39 mouse cellular contexts compared by ENCODE assay signal in the genomic region with DNA sequence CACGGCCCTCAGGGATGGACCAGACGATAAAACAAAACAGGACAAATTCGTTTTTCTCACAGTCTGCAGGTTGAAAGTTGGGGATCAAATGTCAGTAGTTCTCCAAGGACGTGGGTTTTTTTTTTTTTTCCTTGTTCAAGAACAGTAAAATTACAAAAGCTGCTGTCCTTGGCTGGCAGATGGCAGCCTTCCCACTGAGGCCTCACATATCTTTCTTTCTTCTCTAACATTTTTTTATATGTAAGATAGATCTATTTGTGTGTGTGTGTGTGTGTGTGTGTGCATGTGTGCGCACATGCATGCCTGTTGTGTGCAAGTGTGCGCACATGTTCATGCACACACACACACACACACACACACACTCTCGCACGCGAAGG. TPM values are rescaled to one million over a fixed set of nuclear protein-coding genes. Genes with fewer than 3 reads are reported as not detected.
DNase-seq lines count a peak whose midpoint lies in the region; ATAC-seq and TF ChIP-seq lines count a peak whose summit lies in the region.
"Had no signal": no experiment of that assay in that cellular context is flagged by ENCODE, and none has a peak within 500 bp of the region (broad histone marks: within the 10 kb centered on the region; RNA-seq: fewer than 3 reads in every experiment).

No protein-coding gene starts in this region.

- peaks cover 4% of the 10 kb centered on the region for H3K4me1 ChIP-seq in cortical plate, adult 2 months (ENCODE audit: control insufficient read depth, insufficient read depth, low read length)
- no peaks in the 10 kb centered on the region for H3K4me1 ChIP-seq in midbrain, embryonic 14.5 days (ENCODE audit: control insufficient read depth, insufficient read depth, low read length)
- H3K4me1 ChIP-seq: embryonic facial prominence, embryonic 12.5 days; forebrain, embryonic 12.5 days; heart, embryonic 15.5 days; intestine, embryonic 15.5 days; liver, embryonic 13.5 days; midbrain, embryonic 12.5 days; neural tube, embryonic 15.5 days had no signal

- H3K27me3 ChIP-seq in midbrain, embryonic 14.5 days (ENCODE audit: control insufficient read depth, insufficient read depth, low read length) = no peaks in the 10 kb centered on the region
- H3K27me3 ChIP-seq: embryonic facial prominence, embryonic 12.5 days; forebrain, embryonic 12.5 days; heart, embryonic 15.5 days; intestine, embryonic 15.5 days; limb, embryonic 13.5 days; liver, embryonic 13.5 days; megakaryocyte, embryonic 14.5 days; midbrain, embryonic 12.5 days; neural tube, embryonic 15.5 days; Patski had no signal

- H3K4me2 ChIP-seq in midbrain, embryonic 14.5 days (ENCODE audit: low read length) = no peak overlapping the region
- H3K4me2 ChIP-seq: embryonic facial prominence, embryonic 12.5 days; forebrain, embryonic 12.5 days; heart, embryonic 15.5 days; intestine, embryonic 15.5 days; limb, embryonic 13.5 days; liver, embryonic 13.5 days; midbrain, embryonic 12.5 days; neural tube, embryonic 15.5 days had no signal

- ATAC-seq in midbrain, embryonic 14.5 days (ENCODE audit: low FRiP score, low TSS enrichment) = no peak
- ATAC-seq: forebrain, postnatal 0 days; hindbrain, embryonic 16.5 days; intestine, embryonic 15.5 days; lung, postnatal 0 days; Patski had no signal

- H3K9ac ChIP-seq in midbrain, embryonic 14.5 days (replicated peaks; ENCODE audit: low read length) = no peak overlapping the region
- H3K9ac ChIP-seq: embryonic facial prominence, embryonic 12.5 days; forebrain, embryonic 12.5 days; forebrain, postnatal 0 days; heart, embryonic 15.5 days; intestine, embryonic 15.5 days; limb, embryonic 13.5 days; liver, embryonic 13.5 days; midbrain, embryonic 12.5 days; neural tube, embryonic 15.5 days had no signal

- DNase-seq in adrenal gland, adult (ENCODE audit: inconsistent age in 2 of 2, low spot score in 1 of 2) = peak; percentile 77 to 79
- DNase-seq in adrenal gland, adult 18-20 months (ENCODE audit: low spot score in 2 of 2) = no peak
- DNase-seq in left cerebral cortex, adult 2 months (ENCODE audit: extremely low spot score in 1 of 2, low spot score in 2 of 2) = no peak
- no peak for DNase-seq in left cerebral cortex, adult 11 months (ENCODE audit: low spot score)
- peak; percentile 51 for DNase-seq in adrenal gland, adult 8-10 months
- no peak for DNase-seq in midbrain, embryonic 14.5 days
- DNase-seq in embryo, embryonic 9.5 days (ENCODE audit: extremely low spot score) = no peak
- DNase-seq: cerebellum, adult 2 months; cerebellum, postnatal 14 days; forebrain, postnatal 0 days; gastrocnemius, postnatal 10 days; kidney, adult 8-10 months; kidney, postnatal 4 days; liver, embryonic 13.5 days; lung, adult 18-20 months; lung, postnatal 4 days; right cerebral cortex, postnatal 4 days had no signal

- TF ChIP-seq CTCF in left cerebral cortex, adult 2 months (IDR thresholded peaks at IDR 0.05) = no peak
- TF ChIP-seq CTCF in cortical plate, adult 2 months (IDR thresholded peaks at IDR 0.05; ENCODE audit: extremely low read depth, insufficient read depth, low read length) = no peak

- no peak for TF ChIP-seq POLR2A in cortical plate, adult 2 months (IDR thresholded peaks at IDR 0.05; ENCODE audit: extremely low read depth, insufficient read depth, low read length)

- intact Hi-C loops in left cerebral cortex, adult 2 months (cut with DNase I) = no loop called here

- peak overlapping the region; percentile 16 for H3K27ac ChIP-seq in left cerebral cortex, adult 2 months
- H3K27ac ChIP-seq in cortical plate, adult 2 months (ENCODE audit: insufficient read depth, low read length) = 0 out of 2 replicates have a peak overlapping the region, but pooled peaks have one; percentile 15
- H3K27ac ChIP-seq in midbrain, embryonic 14.5 days (replicated peaks; ENCODE audit: low read depth, low read length) = no peak overlapping the region
- H3K27ac ChIP-seq: embryonic facial prominence, embryonic 12.5 days; forebrain, embryonic 12.5 days; heart, embryonic 10.5 days; heart, embryonic 15.5 days; intestine, embryonic 15.5 days; kidney, postnatal 0 days; limb, embryonic 13.5 days; liver, embryonic 13.5 days; midbrain, embryonic 12.5 days; neural tube, embryonic 15.5 days; stomach, postnatal 0 days had no signal

- no peaks in the 10 kb centered on the region for H3K36me3 ChIP-seq in midbrain, embryonic 14.5 days (ENCODE audit: control insufficient read depth, insufficient read depth, low read length)
- H3K36me3 ChIP-seq: embryonic facial prominence, embryonic 12.5 days; forebrain, embryonic 12.5 days; G1E; heart, embryonic 10.5 days; heart, embryonic 15.5 days; intestine, embryonic 15.5 days; limb, embryonic 13.5 days; liver, embryonic 13.5 days; midbrain, embryonic 12.5 days; neural tube, embryonic 15.5 days had no signal

- 82% methylated on average over 9 of the region's 9 CpGs for WGBS in midbrain, embryonic 14.5 days

- no peaks in the 10 kb centered on the region for H3K9me3 ChIP-seq in midbrain, embryonic 14.5 days (ENCODE audit: control insufficient read depth, low read length)
- H3K9me3 ChIP-seq: embryonic facial prominence, embryonic 12.5 days; forebrain, embryonic 12.5 days; G1E; heart, embryonic 10.5 days; heart, embryonic 15.5 days; intestine, embryonic 15.5 days; limb, embryonic 13.5 days; liver, embryonic 13.5 days; midbrain, embryonic 12.5 days; neural tube, embryonic 15.5 days had no signal

- H3K4me3 ChIP-seq in left cerebral cortex, adult 2 months = no peak overlapping the region
- H3K4me3 ChIP-seq in cortical plate, adult 2 months (ENCODE audit: insufficient read depth, low read length) = no peak overlapping the region
- H3K4me3 ChIP-seq in midbrain, embryonic 14.5 days (replicated peaks; ENCODE audit: low read depth, low read length) = no peak overlapping the region
- H3K4me3 ChIP-seq: embryonic facial prominence, embryonic 12.5 days; forebrain, embryonic 12.5 days; heart, embryonic 10.5 days; heart, embryonic 15.5 days; intestine, embryonic 15.5 days; limb, embryonic 13.5 days; liver, embryonic 13.5 days; megakaryocyte, embryonic 14.5 days; midbrain, embryonic 12.5 days; neural tube, embryonic 15.5 days had no signal

RNA-seq across cellular contexts. Expression of gene Cacng6, which starts 33.8 kb away (rescaled TPM):
- not detected for total RNA-seq in adrenal gland, adult 18-20 months (2021)
- 1 to 10 TPM; 1.2 TPM for total RNA-seq in left cerebral cortex, adult 2 months (2021)
- total RNA-seq in adrenal gland, adult 8-10 months (2022) = under 1 TPM in 2 of 4 experiments, not detected in 2; 0.34 to 0.78 TPM
- polyA plus RNA-seq in cortical plate, adult 2 months (2012; rRNA removed) = 0.81 and 1.4 TPM in 2 replicates
- 0.18 TPM in 1 of 2 replicates, not detected in the other for polyA plus RNA-seq in midbrain, embryonic 14.5 days (2014; fragmentation: Nextera tagmentation; extraction: Ambion mirVana)
- total RNA-seq: granulocyte monocyte progenitor cell, adult 5-6 weeks; monocyte, adult 5-6 weeks had no signal
- polyA plus RNA-seq: G1E; hindbrain, embryonic 16.5 days; kidney, postnatal 0 days; lung, postnatal 0 days; Patski had no signal

RNA-seq across cellular contexts. Expression of gene Tarm1, which starts 44.6 kb away (rescaled TPM):
- total RNA-seq in adrenal gland, adult 18-20 months (2021) = 1 to 10 TPM in 1 of 2 experiments, under 1 TPM in 1; 0.70 to 1.7 TPM
- total RNA-seq in left cerebral cortex, adult 2 months (2021) = under 1 TPM in 1 of 2 experiments, not detected in 1; 0.28 TPM
- total RNA-seq in adrenal gland, adult 8-10 months (2022) = under 1 TPM in 3 of 4 experiments, not detected in 1; 0.24 to 0.90 (median 0.66) TPM
- polyA plus RNA-seq in cortical plate, adult 2 months (2012; rRNA removed) = 0.06 TPM in 1 of 2 replicates, not detected in the other
- not detected in 2 replicates for polyA plus RNA-seq in midbrain, embryonic 14.5 days (2014; fragmentation: Nextera tagmentation; extraction: Ambion mirVana)
- total RNA-seq: gastrocnemius, postnatal 10 days; heart, postnatal 25 days; left cerebral cortex, adult 18-20 months; left cerebral cortex, postnatal 25 days had no signal
- polyA plus RNA-seq: embryonic facial prominence, embryonic 12.5 days; forebrain, embryonic 12.5 days; forebrain, postnatal 0 days; G1E; heart, embryonic 10.5 days; heart, embryonic 15.5 days; hindbrain, embryonic 11.5 days; hindbrain, embryonic 16.5 days; limb, embryonic 13.5 days; midbrain, embryonic 12.5 days; Patski; stomach, postnatal 0 days had no signal

Comparison
In these comparisons a context has a peak if more than half of its experiments do, and no peak if none do; other contexts are left out.
1. DNase-seq: peak in adrenal gland, adult (2 of 2) and adrenal gland, adult 8-10 months (single experiment); none in adrenal gland, adult 18-20 months (0 of 2), left cerebral cortex, adult 2 months (0 of 2), left cerebral cortex, adult 11 months (single experiment), midbrain, embryonic 14.5 days (single experiment) and embryo, embryonic 9.5 days (single experiment).